Mouse (Mus musculus) embryonic fibroblast, embryonic 13.5 days (primary cell): ENCODE data around the gene Pramel7.

ENCODE experiments used
- CTCF ChIP-seq: IDR thresholded peaks from 2 replicates; pipeline ENCODE4 v1.5.1; 2011; ENCODE audit warnings: mild to moderate bottlenecking, control low read depth, low read length, moderate library complexity, borderline replicate concordance; ENCODE audit not compliant: insufficient read depth
- POLR2A ChIP-seq: IDR thresholded peaks from 2 replicates; pipeline ENCODE4 v1.6.1; 2011; ENCODE audit warnings: low read depth, mild to moderate bottlenecking, control low read depth, low read length, moderate library complexity

DNA sequence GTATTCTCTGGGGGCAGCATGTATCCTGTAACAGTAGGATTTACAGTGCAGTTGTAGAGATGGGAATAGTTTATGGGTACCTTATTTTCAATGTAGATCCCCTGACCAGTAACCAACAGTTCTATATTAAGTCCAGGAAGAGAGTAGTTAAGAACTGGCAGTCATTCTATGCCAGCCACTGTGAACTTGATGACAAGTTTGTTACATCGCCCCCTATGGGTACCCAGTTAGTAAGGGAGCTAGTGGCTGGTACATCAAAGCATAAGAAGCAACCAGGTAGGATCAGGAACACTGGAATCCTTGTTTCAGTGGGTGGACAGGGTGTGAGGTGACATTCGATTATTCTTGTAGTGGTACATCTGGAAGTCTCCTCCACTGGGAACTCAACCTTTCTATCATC lies 14.6 kb downstream of the Pramel7 start:
- TF ChIP-seq CTCF = no peak
- TF ChIP-seq POLR2A = no peak
